Comparison of ENCODE assay signal across 8 mouse cellular contexts in the genomic region with DNA sequence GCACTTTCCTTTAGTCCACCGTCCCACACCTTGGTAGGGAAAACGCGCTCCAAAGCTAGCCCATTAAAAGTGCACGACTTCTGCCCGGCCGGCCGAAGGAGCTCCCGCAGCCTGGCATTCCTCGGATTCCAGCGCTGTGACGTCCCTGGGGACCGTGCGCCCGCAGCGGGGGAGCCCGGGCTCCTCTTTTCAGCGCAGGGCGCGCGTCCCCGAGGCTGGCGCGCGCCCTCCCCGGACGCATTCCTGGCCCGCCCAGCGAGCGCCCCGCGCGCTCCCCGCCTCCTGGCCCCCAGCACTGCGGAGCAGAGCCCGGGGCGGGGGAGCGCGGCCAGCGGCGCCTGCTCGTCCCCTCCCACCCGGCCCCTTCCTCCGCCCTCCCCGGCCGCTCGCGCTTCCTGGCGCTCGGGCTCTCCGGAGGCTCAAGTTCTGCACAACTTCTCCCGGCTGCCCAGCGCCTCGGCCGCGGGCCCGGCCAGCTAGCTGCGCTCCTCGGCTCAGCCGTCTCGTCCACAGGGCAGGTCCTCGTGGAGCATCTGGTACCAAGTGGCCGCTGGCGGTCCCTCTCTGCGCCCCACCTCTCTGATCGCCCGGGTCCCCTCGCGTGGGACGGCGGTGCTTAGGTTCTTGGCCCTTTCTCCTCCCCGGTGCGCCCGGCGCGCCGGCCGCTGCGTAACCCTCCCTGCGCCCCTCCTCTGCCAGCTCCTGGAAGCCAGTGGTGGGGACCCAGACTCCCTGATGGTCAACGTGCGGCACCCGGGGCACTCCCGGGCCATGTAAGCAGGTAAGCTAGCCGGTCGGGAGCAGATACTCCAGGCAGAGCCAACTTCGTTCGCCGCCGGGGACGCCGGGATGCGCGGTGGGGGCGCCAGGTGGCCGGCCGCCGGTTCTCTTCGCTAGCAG. TPM values are rescaled to one million over a fixed set of nuclear protein-coding genes. Genes with fewer than 3 reads are reported as not detected.
A peak's percentile ranks its signal among the peaks of the same experiment; 100 is the strongest.
DNase-seq lines count a peak whose midpoint lies in the region; TF ChIP-seq lines count a peak whose summit lies in the region.

A gene (plus strand): TSS at position 385 of the 900 bp plus-strand sequence.

- peak within 1 kb of the TSS; percentile 82 for H3K27ac ChIP-seq in liver, adult 2 months (replicated peaks; ENCODE audit: insufficient read depth, low read depth, low read length)

- 0 out of 2 replicates have a peak, but pooled peaks have one; percentile 14 for TF ChIP-seq POLR2A in liver, adult 2 months (IDR thresholded peaks at IDR 0.05; ENCODE audit: extremely low read depth, insufficient read depth, low read length)

- peak within 1 kb of the TSS; percentile 93 for H3K4me3 ChIP-seq in liver, adult 2 months (ENCODE audit: insufficient read depth, low read depth, low read length)

- no peak for TF ChIP-seq CTCF in liver, adult 2 months (IDR thresholded peaks at IDR 0.05; ENCODE audit: low read depth, low read length)

- peak within 1 kb of the TSS; percentile 87 for H3K9ac ChIP-seq in liver, adult 2 months (ENCODE audit: low read depth, low read length)

- peak; percentile 56 to 73 for DNase-seq in cerebellum, postnatal 10 days
- no peak for DNase-seq in cerebellum, adult 11 months
- DNase-seq in embryo, embryonic 11 days, result peak; percentile 94
- peak; percentile 87 to 92 for DNase-seq in heart, adult 18-20 months
- peak; percentile 86 for DNase-seq in kidney, adult 18-20 months
- DNase-seq in liver, adult 2 months (ENCODE audit: extremely low read depth, low read depth, low spot score), result no peak
- DNase-seq in neural tube, embryonic 10.5 days (ENCODE audit: extremely low spot score, low spot score), result peak; percentile 86
- DNase-seq in thymus, adult 18-20 months, result peak; percentile 38

- peaks cover 3% of the 10 kb centered on the region; the same call in 1 of the 2 replicates for H3K27me3 ChIP-seq in liver, adult 2 months (ENCODE audit: control insufficient read depth, insufficient read depth, low read length)

- no peaks in the 10 kb centered on the region for H3K4me1 ChIP-seq in liver, adult 2 months (ENCODE audit: control insufficient read depth, insufficient read depth, low read length)

- under 1% methylated on average over 88 of the region's 98 CpGs for WGBS in liver, adult 2 months

- no peaks in the 10 kb centered on the region for H3K36me3 ChIP-seq in liver, adult 2 months (ENCODE audit: control insufficient read depth, insufficient read depth, low read length)

- H3K79me2 ChIP-seq in liver, adult 2 months (ENCODE audit: control insufficient read depth, insufficient read depth, low read length), result no peaks in the 10 kb centered on the region

RNA-seq across cellular contexts. Expression of the gene that starts here (rescaled TPM):
- 10 to 100 TPM; 29.3 to 33.7 TPM for total RNA-seq in heart, adult 18-20 months (2021)
- total RNA-seq in liver, adult 2 months (2014; rRNA removed), result 0.74 and 1.1 TPM in 2 replicates
- polyA plus RNA-seq in liver, adult 2 months (2012; rRNA removed), result 0.39 and 0.55 TPM in 2 replicates

Comparison
In these comparisons a context has a peak if more than half of its experiments do, and no peak if none do; other contexts are left out.
1. RNA of the gene that starts here (total RNA-seq): 29.3 to 33.7 TPM in heart, adult 18-20 months; 0.74 to 1.1 TPM in liver, adult 2 months; every median in the first group is over 10 times any median in the second.
2. DNase-seq: peak in cerebellum, postnatal 10 days (2 of 2), embryo, embryonic 11 days (single experiment), heart, adult 18-20 months (2 of 2), kidney, adult 18-20 months (single experiment), neural tube, embryonic 10.5 days (single experiment) and thymus, adult 18-20 months (2 of 2); none in cerebellum, adult 11 months (single experiment) and liver, adult 2 months (single experiment).